13 mouse cellular contexts compared by ENCODE assay signal in the genomic region with DNA sequence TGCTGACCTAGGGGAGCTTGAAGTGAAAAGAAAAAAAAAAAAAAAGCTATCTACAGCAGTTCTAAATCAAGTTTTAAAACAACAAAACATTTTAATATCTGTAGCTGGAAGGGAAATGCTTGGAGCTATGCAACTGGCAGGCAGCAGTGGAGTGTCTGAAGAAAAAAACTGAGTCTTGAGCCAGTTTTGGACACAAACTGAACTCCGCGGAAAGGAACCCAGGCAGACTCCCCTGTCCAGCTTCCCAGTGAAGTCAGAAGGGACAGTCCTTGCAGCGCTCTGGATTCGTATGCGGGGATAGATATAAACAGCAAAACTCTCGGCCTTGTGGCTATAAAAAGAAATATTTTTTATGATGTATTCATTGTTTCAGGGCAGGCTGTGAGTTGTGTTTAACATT.
DNase-seq lines count a peak whose midpoint lies in the region; ATAC-seq and TF ChIP-seq lines count a peak whose summit lies in the region.
"Had no signal": no experiment of that assay in that cellular context is flagged by ENCODE, and none has a peak within 500 bp of the region (broad histone marks: within the 10 kb centered on the region; RNA-seq: fewer than 3 reads in every experiment).

No protein-coding gene starts in this region.

- H3K9ac ChIP-seq in intestine, embryonic 14.5 days (ENCODE audit: low read length), result no peak overlapping the region
- H3K9ac ChIP-seq in intestine, embryonic 15.5 days, result no peak overlapping the region
- H3K9ac ChIP-seq in lung, embryonic 15.5 days, result no peak overlapping the region
- H3K9ac ChIP-seq: forebrain, embryonic 13.5 days; neural tube, embryonic 12.5 days had no signal

- no peak for ATAC-seq in intestine, embryonic 14.5 days (replicated peaks; ENCODE audit: low FRiP score, low TSS enrichment, low read depth)
- no peak for ATAC-seq in intestine, embryonic 15.5 days
- ATAC-seq in lung, embryonic 15.5 days (ENCODE audit: borderline replicate concordance, extremely low read depth, low FRiP score, low TSS enrichment), result no peak
- ATAC-seq: forebrain, embryonic 13.5 days had no signal

- intact Hi-C loops in gastrocnemius, adult 2 months (cut with DNase I), result no loop called here
- intact Hi-C loops in left cerebral cortex, adult 2 months (cut with DNase I), result no loop called here

- H3K4me1 ChIP-seq in intestine, embryonic 14.5 days (replicated peaks; ENCODE audit: control insufficient read depth, insufficient read depth, low read length), result peaks cover 24% of the 10 kb centered on the region; the same call in 1 of the 2 replicates
- 0 out of 2 replicates have a peak, but pooled peaks cover 7% of the 10 kb centered on the region for H3K4me1 ChIP-seq in intestine, embryonic 15.5 days (replicated peaks)
- H3K4me1 ChIP-seq in lung, embryonic 15.5 days, result peaks cover 23% of the 10 kb centered on the region

- TF ChIP-seq CTCF in gastrocnemius, adult 2 months (IDR thresholded peaks at IDR 0.05), result no peak
- no peak for TF ChIP-seq CTCF in left cerebral cortex, adult 2 months (IDR thresholded peaks at IDR 0.05)

- WGBS in intestine, embryonic 14.5 days, result 32% methylated on average over 6 of the region's 6 CpGs
- 40% methylated on average over 6 of the region's 6 CpGs for WGBS in intestine, embryonic 15.5 days
- WGBS in lung, embryonic 15.5 days, result 35% methylated on average over 6 of the region's 6 CpGs

- no peaks in the 10 kb centered on the region for H3K9me3 ChIP-seq in intestine, embryonic 14.5 days (ENCODE audit: control insufficient read depth, low read length)
- H3K9me3 ChIP-seq in intestine, embryonic 15.5 days, result no peaks in the 10 kb centered on the region
- no peaks in the 10 kb centered on the region for H3K9me3 ChIP-seq in lung, embryonic 15.5 days
- H3K9me3 ChIP-seq: forebrain, embryonic 13.5 days; hindbrain, embryonic 10.5 days; neural tube, embryonic 12.5 days had no signal

- H3K4me2 ChIP-seq in intestine, embryonic 14.5 days (ENCODE audit: low read length), result no peak overlapping the region
- no peak overlapping the region for H3K4me2 ChIP-seq in intestine, embryonic 15.5 days (replicated peaks)
- H3K4me2 ChIP-seq in lung, embryonic 15.5 days, result no peak overlapping the region
- H3K4me2 ChIP-seq: forebrain, embryonic 13.5 days; neural tube, embryonic 12.5 days had no signal

- peak overlapping the region; percentile 15; the same call in 1 of the 2 replicates for H3K4me3 ChIP-seq in gastrocnemius, adult 2 months
- H3K4me3 ChIP-seq in intestine, embryonic 14.5 days (ENCODE audit: low read depth, low read length), result no peak overlapping the region
- H3K4me3 ChIP-seq in intestine, embryonic 15.5 days (replicated peaks), result no peak overlapping the region
- no peak overlapping the region for H3K4me3 ChIP-seq in lung, embryonic 15.5 days
- H3K4me3 ChIP-seq in left cerebral cortex, adult 2 months, result no peak overlapping the region
- H3K4me3 ChIP-seq: forebrain, embryonic 13.5 days; hindbrain, embryonic 10.5 days; neural tube, embryonic 12.5 days had no signal

- DNase-seq in gastrocnemius, adult 2 months, result peak; percentile 40
- DNase-seq in gastrocnemius, postnatal 10 days, result no peak
- DNase-seq in intestine, embryonic 14.5 days (ENCODE audit: low spot score), result no peak
- no peak for DNase-seq in lung, postnatal 14 days
- no peak for DNase-seq in left cerebral cortex, adult 2 months (ENCODE audit: extremely low spot score in 1 of 2, low spot score in 2 of 2)
- DNase-seq: cerebellum, adult 9-11 months; liver; lung, adult 2 months had no signal

- no peaks in the 10 kb centered on the region for H3K27me3 ChIP-seq in intestine, embryonic 14.5 days (replicated peaks; ENCODE audit: control insufficient read depth, insufficient read depth, low read length)
- no peaks in the 10 kb centered on the region for H3K27me3 ChIP-seq in intestine, embryonic 15.5 days (replicated peaks)
- H3K27me3 ChIP-seq in lung, embryonic 15.5 days, result no peaks in the 10 kb centered on the region
- H3K27me3 ChIP-seq: forebrain, embryonic 13.5 days; neural tube, embryonic 12.5 days had no signal

- peak overlapping the region; percentile 62 for H3K27ac ChIP-seq in gastrocnemius, adult 2 months
- peak overlapping the region; percentile 62; the same call in 1 of the 2 replicates for H3K27ac ChIP-seq in intestine, embryonic 14.5 days (ENCODE audit: low read depth)
- no peak overlapping the region for H3K27ac ChIP-seq in intestine, embryonic 15.5 days
- peak overlapping the region; percentile 29; the same call in 1 of the 2 replicates for H3K27ac ChIP-seq in lung, embryonic 15.5 days
- H3K27ac ChIP-seq in left cerebral cortex, adult 2 months, result no peak overlapping the region
- H3K27ac ChIP-seq: forebrain, embryonic 13.5 days; neural tube, embryonic 12.5 days had no signal

- H3K36me3 ChIP-seq in intestine, embryonic 14.5 days (ENCODE audit: control insufficient read depth, insufficient read depth, low read length), result no peaks in the 10 kb centered on the region
- H3K36me3 ChIP-seq in intestine, embryonic 15.5 days, result no peaks in the 10 kb centered on the region
- H3K36me3 ChIP-seq in lung, embryonic 15.5 days, result no peaks in the 10 kb centered on the region
- H3K36me3 ChIP-seq: hindbrain, embryonic 10.5 days; neural tube, embryonic 12.5 days had no signal

Comparison
In these comparisons a context has a peak if more than half of its experiments do, and no peak if none do; other contexts are left out.
1. H3K27ac ChIP-seq: peak in gastrocnemius, adult 2 months (single experiment), intestine, embryonic 14.5 days (single experiment) and lung, embryonic 15.5 days (single experiment); none in intestine, embryonic 15.5 days (single experiment) and left cerebral cortex, adult 2 months (single experiment).